Mouse (Mus musculus) ES-E14 (cell line): ENCODE data around the gene Nipa2.

Experiments used
- CHD2 ChIP-seq: IDR thresholded peaks from 2 replicates; pipeline ENCODE4 v1.6.1; 2014; ENCODE audit warnings: mild to moderate bottlenecking, low read depth, low read length, inconsistent platforms
- MAFK ChIP-seq: IDR thresholded peaks from 2 replicates; pipeline ENCODE4 v1.6.1; 2014; ENCODE audit warnings: mild to moderate bottlenecking, low read depth, low read length, inconsistent platforms; ENCODE audit not compliant: insufficient read depth
- ZNF384 ChIP-seq: IDR thresholded peaks from 2 replicates; pipeline ENCODE4 v1.6.1; 2012; ENCODE audit warnings: low read depth, low read length, inconsistent platforms

- TF ChIP-seq ZNF384 (no peak), CHD2 (no peak), MAFK (no peak)
Measured at GRCm38 (mm10) chr7:55911371-55911770, 50.9 kb downstream of the Nipa2 start.
